Mouse (Mus musculus) kidney, postnatal 0 days (tissue): ENCODE data around the gene Snrpc. TPM values are rescaled to one million over a fixed set of nuclear protein-coding genes. Genes with fewer than 3 reads are reported as not detected.
A peak's percentile ranks its signal among the peaks of the same experiment; 100 is the strongest.

ENCODE experiments used
- ATAC-seq: fragments of 200-750 bp; cut with Nextera tagmentation; replicated peaks from 2 replicates; pipeline ENCODE4 v1.8.0; 2017; ENCODE audit warnings: low read depth, moderate number of reproducible peaks, moderate TSS enrichment, moderate library complexity; ENCODE audit not compliant: low FRiP score
- DNase-seq: peaks from one replicate; pipeline ENCODE4 v3.0.0-alpha.2; 2016; ENCODE audit warnings: low spot score
- H3K27ac ChIP-seq: fragments of 300-500 bp; sonication (generic); 2 replicates; pipeline ENCODE4 v1.5.1; 2014; ENCODE audit warnings: mild to moderate bottlenecking
- H3K27me3 ChIP-seq: fragments of 300-500 bp; sonication (generic); 2 replicates; pipeline ENCODE4 v1.6.1; 2014; ENCODE audit warnings: low read length, mixed read lengths; ENCODE audit not compliant: insufficient read depth
- H3K36me3 ChIP-seq: fragments of 300-500 bp; sonication (generic); 2 replicates; pipeline ENCODE4 v1.6.1; 2014; ENCODE audit warnings: low read length, mixed read lengths; ENCODE audit not compliant: insufficient read depth
- H3K4me1 ChIP-seq: fragments of 300-500 bp; sonication (generic); replicated peaks from 2 replicates; pipeline ENCODE4 v1.6.1; 2014; ENCODE audit warnings: antibody characterized with exemption, low read length, mixed read lengths; ENCODE audit not compliant: insufficient read depth
- H3K4me2 ChIP-seq: fragments of 300-500 bp; sonication (generic); 2 replicates; pipeline ENCODE4 v1.6.1; 2014; ENCODE audit warnings: mild to moderate bottlenecking, low read length, moderate library complexity, mixed read lengths
- H3K4me3 ChIP-seq: fragments of 300-500 bp; sonication (generic); replicated peaks from 2 replicates; pipeline ENCODE4 v1.5.1; 2014; ENCODE audit warnings: low read depth, low read length
- H3K9ac ChIP-seq: fragments of 300-500 bp; sonication (generic); 2 replicates; pipeline ENCODE4 v1.6.1; 2014; ENCODE audit warnings: low read depth, low read length
- H3K9me3 ChIP-seq: fragments of 300-500 bp; sonication (generic); replicated peaks from 2 replicates; pipeline ENCODE4 v1.6.1; 2016; ENCODE audit warnings: low read length, inconsistent platforms, mixed read lengths
- CTCF ChIP-seq: IDR thresholded peaks from 2 replicates; pipeline ENCODE4 v1.5.1; 2016; ENCODE audit warnings: antibody characterized with exemption, low read depth, mild to moderate bottlenecking, moderate library complexity
- WGBS: fragments of 180-500 bp; shearing (Covaris S2); extraction: QIAGEN DNeasy Blood & Tissue Kit; methylation state at CpG from one replicate; pipeline ENCODE4 v1.1.7; 2014; 5-methylcytosine and 5-hydroxymethylcytosine counted together
- polyA plus RNA-seq: library from polyadenylated mRNA; unstranded; fragments of >200 nt; fragmentation: Nextera tagmentation; extraction: Ambion mirVana; gene quantifications from 2 replicates; pipeline ENCODE4 v1.2.1, GENCODE M21; 2015

The Snrpc gene
- polyA plus RNA-seq, 1 experiment from 2014 or later, result 258 TPM

GRCm38 (mm10) chr17:27814606-27815005, 23.3 kb upstream of the Snrpc start:
- ATAC-seq (no peak), DNase-seq (no peak)
- TF ChIP-seq CTCF, result no peak

GRCm38 (mm10) chr17:27819011-27819410, 18.9 kb upstream of the Snrpc start:
- no peak for TF ChIP-seq CTCF
- DNase-seq (no peak), ATAC-seq (no peak)
- H3K36me3 ChIP-seq, result no peaks in the 10 kb centered on the region
- H3K4me2 ChIP-seq, result peak overlapping the region; percentile 95
- H3K9ac ChIP-seq, result peak overlapping the region; percentile 93
- H3K27ac ChIP-seq, result peak overlapping the region; percentile 92
- no peaks in the 10 kb centered on the region for H3K27me3 ChIP-seq
- peak overlapping the region; percentile 97 for H3K4me3 ChIP-seq
- H3K4me1 ChIP-seq, result peaks cover 20% of the 10 kb centered on the region
- 3% methylated on average over 7 of the region's 7 CpGs for WGBS
- H3K9me3 ChIP-seq, result no peaks in the 10 kb centered on the region

More at GRCm38 (mm10) chr17:27814606-27815005, 23.3 kb upstream of the Snrpc start:
- Histone ChIP-seq H3K4me2 (no peak overlapping the region), H3K36me3 (no peaks in the 10 kb centered on the region), H3K9ac (no peak overlapping the region), H3K4me3 (no peak overlapping the region), H3K27ac (no peak overlapping the region), H3K27me3 (no peaks in the 10 kb centered on the region), H3K9me3 (no peaks in the 10 kb centered on the region), H3K4me1 (peaks cover 16% of the 10 kb centered on the region)

GRCm38 (mm10) chr17:27819521-27819970, 18.4 kb upstream of the Snrpc start:
- Histone ChIP-seq H3K4me1 (peaks cover 20% of the 10 kb centered on the region), H3K4me2 (peak overlapping the region; percentile 95), H3K36me3 (no peaks in the 10 kb centered on the region), H3K27ac (peak overlapping the region; percentile 92), H3K27me3 (no peaks in the 10 kb centered on the region), H3K9me3 (no peaks in the 10 kb centered on the region), H3K9ac (peak overlapping the region; percentile 93), H3K4me3 (peak overlapping the region; percentile 97)
- under 1% methylated on average over 20 of the region's 20 CpGs for WGBS
- no peak for TF ChIP-seq CTCF
- ATAC-seq, result no peak
- peak; percentile 59 for DNase-seq

- TF ChIP-seq CTCF, result no peak
- peaks cover 20% of the 10 kb centered on the region for H3K4me1 ChIP-seq
- peak overlapping the region; percentile 93 for H3K9ac ChIP-seq
- no peaks in the 10 kb centered on the region for H3K9me3 ChIP-seq
- peak overlapping the region; percentile 97 for H3K4me3 ChIP-seq
- under 1% methylated on average over 57 of the region's 62 CpGs for WGBS
- ATAC-seq (peak; percentile 89), DNase-seq (peak; percentile 50)
- no peaks in the 10 kb centered on the region for H3K27me3 ChIP-seq
- peak overlapping the region; percentile 95 for H3K4me2 ChIP-seq
- no peaks in the 10 kb centered on the region for H3K36me3 ChIP-seq
- peak overlapping the region; percentile 92 for H3K27ac ChIP-seq
Observed at GRCm38 (mm10) chr17:27819971-27820567, 17.9 kb upstream of the Snrpc start.

- no peaks in the 10 kb centered on the region for H3K9me3 ChIP-seq
- H3K4me2 ChIP-seq, result peak within 1 kb of the TSS; percentile 95
- 1% methylated on average over 47 of the region's 56 CpGs for WGBS
- no peaks in the 10 kb centered on the region for H3K27me3 ChIP-seq
- TF ChIP-seq CTCF, result no peak
- peak within 1 kb of the TSS; percentile 93 for H3K9ac ChIP-seq
- peak; percentile 98 for DNase-seq
- peak; percentile 96 for ATAC-seq
- peaks cover 20% of the 10 kb centered on the region for H3K4me1 ChIP-seq
- H3K27ac ChIP-seq, result peak within 1 kb of the TSS; percentile 92
- no peaks in the 10 kb centered on the region for H3K36me3 ChIP-seq
- peak within 1 kb of the TSS; percentile 97 for H3K4me3 ChIP-seq
Observed at GRCm38 (mm10) chr17:27820568-27821406, 17.2 kb upstream of the Snrpc start, which contains the start of gene D17Wsu92e. D17Wsu92e (minus strand) TSS chr17:27820648.
